Mouse (Mus musculus) 3T3-L1 (cell line): ENCODE measurements at regions not wholly inside any gene's neighbourhood (a gene's known extent, or its start where the extent isn't known, plus 50 kb on each side); places are given as distances from the start of the nearest gene placed in this dataset.

Experiments used
- DNase-seq: peaks from one replicate; pipeline ENCODE4 v3.0.0-alpha.2; 2015; ENCODE audit warnings: low read depth, low spot score

- DNase-seq = peak; percentile 4
Observed at GRCm38 (mm10) chr12:14088960-14089359, 62.9 kb downstream of the Fam84a start.

GRCm38 (mm10) chr12:14082771-14083170, 69.1 kb downstream of the Fam84a start:
- no peak for DNase-seq

- DNase-seq = no peak
Observed at GRCm38 (mm10) chr12:14079892-14080291, 72.0 kb downstream of the Fam84a start.

- peak; percentile 91 for DNase-seq
Observed at GRCm38 (mm10) chr12:14069049-14069448, 82.8 kb downstream of the Fam84a start.

- DNase-seq = peak; percentile 30
Observed at GRCm38 (mm10) chr12:14065401-14065800, 86.5 kb downstream of the Fam84a start.

- DNase-seq = no peak
Observed at GRCm38 (mm10) chr12:14063276-14063675, 88.6 kb downstream of the Fam84a start.

- DNase-seq = peak; percentile 9
Observed at GRCm38 (mm10) chr12:14056116-14056515, 95.7 kb downstream of the Fam84a start.

GRCm38 (mm10) chr12:14032363-14032762, 119.5 kb downstream of the Fam84a start:
- no peak for DNase-seq

GRCm38 (mm10) chr12:14015271-14015670, 136.6 kb downstream of the Fam84a start:
- no peak for DNase-seq

- DNase-seq = no peak
Observed at GRCm38 (mm10) chr12:14005991-14006390, 145.9 kb downstream of the Fam84a start.

- no peak for DNase-seq
Observed at GRCm38 (mm10) chr12:14001672-14002071, 150.2 kb downstream of the Fam84a start.

- no peak for DNase-seq
Observed at GRCm38 (mm10) chr12:13984396-13984776, 167.5 kb downstream of the Fam84a start.

GRCm38 (mm10) chr12:13983631-13984395, 168.0 kb downstream of the Fam84a start:
- DNase-seq = no peak

- no peak for DNase-seq
Observed at GRCm38 (mm10) chr12:13964537-13964936, 187.3 kb downstream of the Fam84a start.

- DNase-seq = no peak
Observed at GRCm38 (mm10) chr12:13939494-13939893, 212.4 kb downstream of the Fam84a start.

- DNase-seq = no peak
Observed at GRCm38 (mm10) chr12:13921066-13921465, 230.8 kb downstream of the Fam84a start.

- DNase-seq = no peak
Observed at GRCm38 (mm10) chr12:13883317-13883716, 268.5 kb downstream of the Fam84a start.

- no peak for DNase-seq
Observed at GRCm38 (mm10) chr12:13869161-13869560, 282.7 kb downstream of the Fam84a start.

GRCm38 (mm10) chr12:13861226-13861625, 290.6 kb downstream of the Fam84a start:
- DNase-seq = no peak

GRCm38 (mm10) chr12:13844532-13845485, 307.0 kb downstream of the Fam84a start:
- peak; percentile 51 for DNase-seq

- DNase-seq = no peak
Observed at GRCm38 (mm10) chr12:13843423-13844080, 308.3 kb downstream of the Fam84a start.

GRCm38 (mm10) chr12:13841238-13841637, 310.6 kb downstream of the Fam84a start:
- DNase-seq = no peak
